Mouse (Mus musculus) erythroblast, embryonic 14.5 days (primary cell): ENCODE measurements around the gene Leap2.

ENCODE experiments used
- GATA1 ChIP-seq: IDR thresholded peaks from 2 replicates; pipeline ENCODE4 v1.6.1; 2012; ENCODE audit warnings: low read length, inconsistent platforms, mixed read lengths
- TAL1 ChIP-seq: IDR thresholded peaks from 3 replicates; pipeline ENCODE4 v1.6.1; 2012; ENCODE audit warnings: low read length, inconsistent platforms, mixed read lengths

GRCm38 (mm10) chr11:53430670-53431346 lies 7.8 kb upstream of the Leap2 start, which contains the start of the genes Uqcrq and Gdf9:
- TF ChIP-seq GATA1 (no peak), TAL1 (no peak)
